Mouse (Mus musculus) heart, embryonic 16.5 days (tissue): Measurements from ENCODE around the gene Nif3l1. TPM values are rescaled to one million over a fixed set of nuclear protein-coding genes. Genes with fewer than 3 reads are reported as not detected.

Source experiments
- ATAC-seq: fragments of 200-750 bp; cut with Nextera tagmentation; replicated peaks from 2 replicates; pipeline ENCODE4 v1.8.0; 2017; ENCODE audit warnings: moderate number of reproducible peaks; ENCODE audit not compliant: insufficient read depth, low FRiP score; ENCODE audit errors: extremely low read depth
- H3K27ac ChIP-seq: fragments of 300-500 bp; sonication (generic); 2 replicates; pipeline ENCODE4 v1.5.1; 2014; ENCODE audit warnings: mild to moderate bottlenecking, low read length, control low read depth, moderate library complexity
- H3K27me3 ChIP-seq: fragments of 300-500 bp; sonication (generic); 2 replicates; pipeline ENCODE4 v1.6.1; 2014; ENCODE audit warnings: low read length, mixed read lengths; ENCODE audit not compliant: control insufficient read depth, insufficient read depth
- H3K36me3 ChIP-seq: fragments of 300-500 bp; sonication (generic); 2 replicates; pipeline ENCODE4 v1.6.1; 2014; ENCODE audit not compliant: control insufficient read depth, insufficient read depth
- H3K4me1 ChIP-seq: fragments of 300-500 bp; sonication (generic); 2 replicates; pipeline ENCODE4 v1.6.1; 2014; ENCODE audit warnings: low read length, mixed read lengths; ENCODE audit not compliant: control insufficient read depth, insufficient read depth
- H3K4me2 ChIP-seq: fragments of 300-500 bp; sonication (generic); 2 replicates; pipeline ENCODE4 v1.6.1; 2014; ENCODE audit warnings: low read depth, mild to moderate bottlenecking, control low read depth, low read length
- H3K4me3 ChIP-seq: fragments of 300-500 bp; sonication (generic); 2 replicates; pipeline ENCODE4 v1.5.1; 2014; ENCODE audit warnings: mild to moderate bottlenecking, control low read depth, low read length
- H3K9ac ChIP-seq: fragments of 300-500 bp; sonication (generic); 2 replicates; pipeline ENCODE4 v1.6.1; 2014; ENCODE audit warnings: low read length, control low read depth
- H3K9me3 ChIP-seq: fragments of 300-500 bp; sonication (generic); replicated peaks from 2 replicates; pipeline ENCODE4 v1.6.1; 2016; ENCODE audit warnings: low read length; ENCODE audit not compliant: control insufficient read depth
- WGBS: fragments of 180-500 bp; shearing (Covaris S2); extraction: QIAGEN DNeasy Blood & Tissue Kit; methylation state at CpG from one replicate; pipeline ENCODE4 v1.1.7; 2014; 5-methylcytosine and 5-hydroxymethylcytosine counted together
- polyA plus RNA-seq: library from polyadenylated mRNA; unstranded; fragments of >200 nt; fragmentation: Nextera tagmentation; extraction: Ambion mirVana; gene quantifications from 2 replicates; pipeline ENCODE4 v1.2.1, GENCODE M21; 2015

Gene Nif3l1
- 24.6 and 25.4 TPM in 2 replicates for polyA plus RNA-seq

DNA sequence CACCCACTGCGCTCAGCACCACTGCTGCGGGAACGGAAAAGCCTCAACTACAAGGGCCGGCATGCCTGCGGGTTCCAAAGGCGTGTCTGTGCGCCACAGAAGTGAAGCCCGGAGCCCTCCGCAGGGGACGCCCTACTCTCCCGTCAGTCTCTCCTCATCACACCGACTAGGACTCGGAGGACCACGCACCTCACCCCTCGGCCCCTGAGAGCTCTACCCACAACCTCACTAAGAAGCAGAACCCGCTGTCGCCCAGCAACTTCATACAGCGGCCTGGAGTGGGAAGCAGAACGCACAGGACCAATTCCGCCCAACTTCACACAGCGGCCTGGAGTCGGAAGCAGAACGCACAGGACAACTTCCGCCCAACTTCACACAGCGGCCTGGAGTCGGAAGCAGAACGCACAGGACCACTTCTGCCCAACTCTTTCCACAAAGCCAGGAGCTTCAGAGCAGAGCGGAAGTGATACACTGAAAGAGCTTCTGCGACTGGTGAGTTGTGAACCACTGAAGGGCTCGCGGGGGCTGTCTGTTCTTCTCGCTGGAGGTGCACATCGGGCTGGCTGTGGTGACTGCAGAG lies at the start of gene Nif3l1, which contains the start of gene Ppil3:
Gene Nif3l1 (plus strand): TSS at position 9 of the 580 bp plus-strand sequence.
Gene Ppil3 (minus strand): TSS at position 344 of the 580 bp plus-strand sequence.
- Histone ChIP-seq H3K4me3 (peak within 1 kb of the TSS; percentile 84), H3K36me3 (peaks cover 16% of the 10 kb centered on the region), H3K9ac (peak within 1 kb of the TSS; percentile 88), H3K27me3 (no peaks in the 10 kb centered on the region), H3K27ac (peak within 1 kb of the TSS; percentile 92), H3K4me2 (peak within 1 kb of the TSS; percentile 87), H3K4me1 (peaks cover 13% of the 10 kb centered on the region), H3K9me3 (no peaks in the 10 kb centered on the region)
- WGBS = under 1% methylated on average over 33 of the region's 33 CpGs
- ATAC-seq = peak; percentile 92

- no peak for ATAC-seq
- H3K4me1 ChIP-seq = peaks cover 13% of the 10 kb centered on the region
- no peak overlapping the region for H3K4me3 ChIP-seq
Measured at GRCm38 (mm10) chr1:58395341-58395740, 49.6 kb upstream of the Nif3l1 start.

GRCm38 (mm10) chr1:58396179-58396578 lies 48.8 kb upstream of the Nif3l1 start:
- Histone ChIP-seq H3K36me3 (peaks cover 49% of the 10 kb centered on the region), H3K4me1 (peaks cover 13% of the 10 kb centered on the region), H3K9me3 (no peaks in the 10 kb centered on the region), H3K9ac (no peak overlapping the region), H3K27ac (no peak overlapping the region), H3K4me2 (no peak overlapping the region), H3K27me3 (no peaks in the 10 kb centered on the region), H3K4me3 (no peak overlapping the region)
- no peak for ATAC-seq
- 93% methylated on average over 1 of the region's 1 CpGs for WGBS

More at GRCm38 (mm10) chr1:58395341-58395740, 49.6 kb upstream of the Nif3l1 start:
- WGBS = 92% methylated on average over 3 of the region's 3 CpGs
- H3K4me2 ChIP-seq = no peak overlapping the region
- H3K9me3 ChIP-seq = no peaks in the 10 kb centered on the region
- peaks cover 41% of the 10 kb centered on the region for H3K36me3 ChIP-seq
- H3K27me3 ChIP-seq = no peaks in the 10 kb centered on the region
- no peak overlapping the region for H3K9ac ChIP-seq
- H3K27ac ChIP-seq = no peak overlapping the region

DNA sequence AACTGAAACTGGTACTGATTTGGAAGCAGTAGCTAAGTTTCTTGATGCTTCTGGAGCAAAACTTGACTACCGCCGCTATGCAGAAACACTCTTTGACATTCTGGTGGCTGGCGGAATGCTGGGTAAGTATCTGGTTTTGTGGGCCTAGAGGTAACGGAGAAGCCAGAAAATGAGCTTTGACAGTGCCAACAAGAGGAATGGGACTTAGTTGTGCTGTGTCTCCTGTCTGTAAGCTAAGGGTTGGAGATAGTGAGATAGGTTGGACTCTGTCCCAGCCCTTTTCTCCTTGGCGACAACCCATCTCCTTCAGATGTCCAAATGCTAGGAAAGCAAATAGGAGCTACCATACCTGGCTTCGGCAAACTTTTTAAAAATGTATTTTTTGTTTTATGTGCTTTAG lies 47.2 kb upstream of the Nif3l1 start:
- peaks cover 7% of the 10 kb centered on the region for H3K4me1 ChIP-seq
- no peak overlapping the region for H3K9ac ChIP-seq
- H3K27me3 ChIP-seq = no peaks in the 10 kb centered on the region
- 93% methylated on average over 6 of the region's 6 CpGs for WGBS
- ATAC-seq = no peak
- no peak overlapping the region for H3K4me3 ChIP-seq
- H3K36me3 ChIP-seq = peaks cover 60% of the 10 kb centered on the region
- no peak overlapping the region for H3K27ac ChIP-seq
- no peaks in the 10 kb centered on the region for H3K9me3 ChIP-seq
- H3K4me2 ChIP-seq = no peak overlapping the region

- H3K4me1 ChIP-seq = no peaks in the 10 kb centered on the region
- H3K27me3 ChIP-seq = no peaks in the 10 kb centered on the region
- no peak for ATAC-seq
- 89% methylated on average over 6 of the region's 6 CpGs for WGBS
- peaks cover 60% of the 10 kb centered on the region for H3K36me3 ChIP-seq
- H3K27ac ChIP-seq = no peak overlapping the region
- H3K4me2 ChIP-seq = no peak overlapping the region
- no peaks in the 10 kb centered on the region for H3K9me3 ChIP-seq
- no peak overlapping the region for H3K4me3 ChIP-seq
- H3K9ac ChIP-seq = no peak overlapping the region
Measured at GRCm38 (mm10) chr1:58401396-58401795, 43.6 kb upstream of the Nif3l1 start.

DNA sequence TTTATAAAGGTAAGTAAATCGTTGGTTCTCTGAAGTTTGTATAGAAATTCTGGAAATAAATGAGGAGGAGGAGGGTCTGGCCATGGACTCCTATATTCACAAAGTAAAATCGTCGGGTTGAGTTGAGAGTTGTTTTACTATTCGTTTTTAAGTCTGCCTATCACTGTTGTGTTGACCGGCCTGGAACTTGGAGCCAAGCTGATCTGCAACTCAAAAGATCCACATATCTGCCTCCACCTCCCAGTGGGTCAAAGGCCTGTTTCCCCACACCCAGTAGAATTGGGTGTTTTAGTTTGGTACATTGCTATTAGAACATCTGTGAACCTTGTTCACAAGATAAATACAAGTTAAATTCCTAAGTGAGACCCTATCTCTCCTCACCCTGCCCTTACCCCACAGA lies 41.2 kb upstream of the Nif3l1 start:
- Histone ChIP-seq H3K27ac (no peak overlapping the region), H3K27me3 (no peaks in the 10 kb centered on the region), H3K9ac (no peak overlapping the region), H3K36me3 (peaks cover 52% of the 10 kb centered on the region), H3K9me3 (no peaks in the 10 kb centered on the region), H3K4me3 (no peak overlapping the region), H3K4me2 (no peak overlapping the region), H3K4me1 (no peaks in the 10 kb centered on the region)
- 90% methylated on average over 5 of the region's 5 CpGs for WGBS
- no peak for ATAC-seq

DNA sequence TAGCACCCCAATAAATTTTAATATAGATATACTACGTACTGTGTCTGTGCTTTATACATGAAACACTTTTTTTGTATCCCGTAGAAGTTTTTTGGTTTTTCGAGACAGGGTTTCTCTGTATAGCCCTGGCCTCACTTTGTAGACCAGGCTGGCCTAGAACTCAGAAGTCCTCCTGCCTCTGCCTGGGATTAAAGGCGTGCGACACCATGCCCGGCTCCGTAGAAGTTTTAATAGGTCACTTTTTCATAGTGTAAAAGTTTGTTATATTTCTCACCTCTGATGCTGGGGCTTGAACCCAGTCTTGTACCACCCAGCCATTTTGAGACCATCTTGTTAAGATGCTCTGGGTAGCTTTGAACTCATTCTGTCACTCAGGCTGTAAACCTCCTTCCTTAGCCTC lies 37.6 kb upstream of the Nif3l1 start:
- H3K27me3 ChIP-seq = no peaks in the 10 kb centered on the region
- H3K4me2 ChIP-seq = no peak overlapping the region
- ATAC-seq = no peak
- 95% methylated on average over 7 of the region's 7 CpGs for WGBS
- H3K27ac ChIP-seq = no peak overlapping the region
- no peaks in the 10 kb centered on the region for H3K9me3 ChIP-seq
- peaks cover 50% of the 10 kb centered on the region for H3K36me3 ChIP-seq
- H3K9ac ChIP-seq = no peak overlapping the region
- no peak overlapping the region for H3K4me3 ChIP-seq
- no peaks in the 10 kb centered on the region for H3K4me1 ChIP-seq

DNA sequence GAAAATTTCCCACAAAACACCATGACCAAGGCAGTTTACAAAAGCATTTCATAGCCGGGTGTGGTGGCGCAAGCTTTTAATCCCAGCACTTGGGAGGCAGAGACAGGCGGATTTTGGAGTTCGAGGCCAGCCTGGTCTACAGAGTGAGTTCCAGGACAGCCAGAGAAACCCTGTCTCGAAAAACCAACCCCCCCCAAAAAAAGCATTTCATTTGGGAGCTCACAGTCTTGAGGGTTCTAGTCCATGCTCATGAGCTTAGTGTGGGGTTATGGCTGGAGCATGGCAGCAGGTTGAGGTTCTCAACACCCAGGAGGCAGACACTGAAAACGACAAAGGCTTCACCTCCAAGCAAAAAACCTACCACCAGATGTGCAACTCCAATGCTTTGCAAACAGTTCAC lies 36.8 kb upstream of the Nif3l1 start:
- Histone ChIP-seq H3K27ac (no peak overlapping the region), H3K4me1 (no peaks in the 10 kb centered on the region), H3K9me3 (no peaks in the 10 kb centered on the region), H3K9ac (no peak overlapping the region), H3K4me2 (no peak overlapping the region), H3K27me3 (no peaks in the 10 kb centered on the region), H3K4me3 (no peak overlapping the region), H3K36me3 (peaks cover 49% of the 10 kb centered on the region)
- no peak for ATAC-seq
- WGBS = 87% methylated on average over 6 of the region's 6 CpGs

DNA sequence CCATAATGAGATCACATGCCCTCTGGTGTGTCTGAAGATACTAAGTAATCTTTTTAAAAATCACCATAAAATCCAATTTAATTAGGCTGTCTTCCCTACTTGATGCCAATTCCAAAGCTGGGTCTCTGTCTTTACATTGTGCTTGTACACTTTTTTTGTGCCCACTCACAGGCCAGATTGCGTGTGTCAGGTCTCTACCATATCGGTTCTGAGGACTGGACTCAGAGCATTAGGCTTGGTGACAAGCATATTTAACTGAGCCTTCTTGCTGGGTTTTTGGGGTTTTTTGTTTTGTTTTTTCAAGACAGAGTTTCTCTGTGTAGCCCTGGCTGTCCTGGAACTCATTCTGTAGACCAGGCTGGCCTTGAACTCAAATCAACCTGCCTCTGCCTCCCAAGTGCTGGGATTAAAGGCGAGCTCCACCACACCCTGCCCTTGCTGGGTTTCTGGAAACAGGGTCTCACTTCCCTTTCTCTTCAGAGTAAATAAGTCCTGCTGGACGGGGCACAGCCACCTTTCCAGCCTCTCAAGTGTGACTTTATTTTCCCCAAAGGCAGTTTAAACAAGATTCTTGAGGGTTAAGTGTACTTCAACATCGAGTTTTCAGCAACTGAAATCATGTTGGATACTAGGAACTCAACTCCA lies 35.3 kb upstream of the Nif3l1 start:
- WGBS = 78% methylated on average over 5 of the region's 5 CpGs
- Histone ChIP-seq H3K4me1 (no peaks in the 10 kb centered on the region), H3K4me3 (no peak overlapping the region), H3K27ac (no peak overlapping the region), H3K9me3 (no peaks in the 10 kb centered on the region), H3K36me3 (peaks cover 53% of the 10 kb centered on the region), H3K9ac (no peak overlapping the region), H3K4me2 (no peak overlapping the region), H3K27me3 (no peaks in the 10 kb centered on the region)
- no peak for ATAC-seq
